Mouse (Mus musculus): ENCODE measurements around the gene Btbd1.
"Not testable (repeated sequence)": the region's sequence is repeated elsewhere in the genome, so short reads cannot be mapped to it uniquely, and the experiment has no call there.

Btbd1 gene

DNA sequence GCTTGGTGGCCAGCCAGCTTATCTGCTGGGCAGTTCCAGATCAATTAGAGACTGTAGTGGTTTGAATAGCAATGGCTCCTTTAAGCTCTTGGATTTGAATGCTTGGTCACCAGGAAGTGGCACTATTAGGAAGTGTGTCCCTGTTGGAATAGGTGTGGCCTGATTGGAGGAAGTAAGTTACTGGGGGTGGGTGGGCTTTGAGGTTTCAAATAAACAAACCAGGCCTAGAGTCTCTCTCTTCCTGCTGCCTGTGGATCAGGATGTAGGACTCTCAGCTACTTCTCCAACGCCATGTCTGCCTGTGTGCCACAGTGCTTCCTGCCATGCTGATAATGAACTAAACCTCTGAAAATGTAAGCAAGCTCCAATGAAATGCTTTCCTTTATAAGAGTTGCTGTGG, 13.8 kb upstream of the Btbd1 start:
- no peaks in the 10 kb centered on the region for H3K27me3 ChIP-seq (ENCODE audit: control insufficient read depth, insufficient read depth, low read length, poor library complexity, severe bottlenecking)
- no peaks in the 10 kb centered on the region for H3K36me3 ChIP-seq (ENCODE audit: control insufficient read depth, insufficient read depth, low read length, poor library complexity, severe bottlenecking)
- DNase-seq (ENCODE audit: low read depth, low spot score): no peak

DNA sequence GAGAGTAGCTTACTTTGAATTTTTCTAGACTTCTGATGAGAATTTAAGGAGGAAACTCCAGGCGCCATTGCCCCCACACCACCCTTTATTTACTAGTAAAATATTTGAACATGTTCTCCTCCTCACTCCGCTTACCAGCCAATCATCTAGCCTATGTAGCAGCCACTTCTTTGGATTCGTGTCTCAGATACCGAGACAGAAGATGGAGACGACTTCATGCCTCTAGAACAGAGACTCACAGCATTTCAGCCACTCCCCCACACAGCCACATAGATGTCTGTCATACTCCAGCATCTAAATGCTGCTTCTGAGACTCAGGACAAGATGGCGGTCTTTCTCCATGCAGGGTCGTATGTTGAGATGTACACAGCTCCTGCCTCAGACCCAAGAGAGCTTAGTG, 12.9 kb upstream of the Btbd1 start:
- Histone ChIP-seq H3K27me3 (ENCODE audit: control insufficient read depth, insufficient read depth, low read length, poor library complexity, severe bottlenecking) (no peaks in the 10 kb centered on the region), H3K36me3 (ENCODE audit: control insufficient read depth, insufficient read depth, low read length, poor library complexity, severe bottlenecking) (no peaks in the 10 kb centered on the region)
- DNase-seq (ENCODE audit: low read depth, low spot score): no peak

DNA sequence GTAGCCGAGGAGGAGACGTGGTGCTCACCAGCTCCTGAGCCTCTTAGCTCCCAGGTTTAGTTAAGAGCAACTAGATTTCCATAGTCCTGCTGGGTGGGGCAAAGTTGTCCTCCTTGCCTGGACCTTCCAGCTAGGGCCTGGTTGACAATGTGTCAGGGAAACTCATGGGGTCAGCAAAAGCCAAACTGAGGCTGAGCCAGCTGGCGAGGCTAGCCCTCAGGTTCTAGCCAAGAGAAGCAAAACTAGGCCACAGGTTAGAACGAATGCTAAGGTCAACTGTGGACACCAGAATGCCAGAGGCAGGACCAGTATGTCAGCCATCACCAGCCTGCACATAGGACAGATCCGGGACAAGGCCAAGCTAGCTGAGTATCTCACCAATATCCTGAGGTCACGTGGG, 12.2 kb upstream of the Btbd1 start:
- Histone ChIP-seq H3K27me3 (ENCODE audit: control insufficient read depth, insufficient read depth, low read length, poor library complexity, severe bottlenecking) (no peaks in the 10 kb centered on the region), H3K36me3 (ENCODE audit: control insufficient read depth, insufficient read depth, low read length, poor library complexity, severe bottlenecking) (no peaks in the 10 kb centered on the region)
- no peak for DNase-seq (ENCODE audit: low read depth, low spot score)

DNA sequence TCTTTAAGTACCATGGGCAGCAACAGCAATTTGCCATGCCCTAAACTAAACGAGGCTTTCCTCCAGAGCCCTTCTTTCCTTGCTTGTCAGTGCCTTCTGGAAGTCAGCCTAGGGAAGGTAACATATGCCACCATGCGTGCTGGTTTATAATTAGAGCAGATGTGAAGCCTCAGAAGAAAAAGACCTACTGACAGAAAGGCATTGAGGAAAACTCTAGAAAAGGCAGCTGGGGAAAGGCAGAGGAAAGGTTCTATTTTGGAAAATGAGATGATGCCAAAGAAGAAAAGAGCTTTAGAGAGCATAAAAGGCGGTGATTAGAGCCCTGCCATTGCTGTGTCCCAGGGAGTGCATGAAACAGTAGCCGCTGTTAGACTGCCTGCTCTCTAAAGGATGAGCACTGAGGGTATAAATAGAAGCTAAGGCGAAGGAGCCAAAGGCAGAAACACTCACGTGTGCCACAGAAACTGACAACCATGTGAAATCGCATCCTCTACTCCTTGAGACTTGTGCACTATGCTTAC, 11.5 kb upstream of the Btbd1 start:
- DNase-seq (ENCODE audit: low read depth, low spot score): no peak
- Histone ChIP-seq H3K36me3 (ENCODE audit: control insufficient read depth, insufficient read depth, low read length, poor library complexity, severe bottlenecking) (no peaks in the 10 kb centered on the region), H3K27me3 (ENCODE audit: control insufficient read depth, insufficient read depth, low read length, poor library complexity, severe bottlenecking) (no peaks in the 10 kb centered on the region)

DNA sequence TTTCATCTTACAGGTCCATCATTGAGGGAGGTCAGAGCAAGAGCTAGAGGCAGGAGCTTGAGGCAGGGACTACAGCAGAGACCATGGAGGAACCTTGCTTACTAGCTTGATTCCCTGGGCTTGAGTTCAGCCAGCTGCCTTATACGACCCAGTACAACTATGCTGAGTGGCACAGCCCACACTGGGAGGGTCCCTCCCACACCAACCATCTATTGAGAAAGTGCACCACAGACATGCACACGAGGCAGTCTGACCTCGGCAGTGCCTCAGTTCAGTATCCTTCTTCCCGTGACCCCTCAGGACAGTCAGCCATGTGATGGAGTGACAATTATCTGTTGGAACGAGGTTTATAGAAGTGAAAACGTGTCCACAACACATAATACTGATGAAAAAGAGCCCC, 10.5 kb upstream of the Btbd1 start:
- no peaks in the 10 kb centered on the region for H3K36me3 ChIP-seq (ENCODE audit: control insufficient read depth, insufficient read depth, low read length, poor library complexity, severe bottlenecking)
- DNase-seq (ENCODE audit: low read depth, low spot score): no peak
- H3K27me3 ChIP-seq (ENCODE audit: control insufficient read depth, insufficient read depth, low read length, poor library complexity, severe bottlenecking): no peaks in the 10 kb centered on the region

DNA sequence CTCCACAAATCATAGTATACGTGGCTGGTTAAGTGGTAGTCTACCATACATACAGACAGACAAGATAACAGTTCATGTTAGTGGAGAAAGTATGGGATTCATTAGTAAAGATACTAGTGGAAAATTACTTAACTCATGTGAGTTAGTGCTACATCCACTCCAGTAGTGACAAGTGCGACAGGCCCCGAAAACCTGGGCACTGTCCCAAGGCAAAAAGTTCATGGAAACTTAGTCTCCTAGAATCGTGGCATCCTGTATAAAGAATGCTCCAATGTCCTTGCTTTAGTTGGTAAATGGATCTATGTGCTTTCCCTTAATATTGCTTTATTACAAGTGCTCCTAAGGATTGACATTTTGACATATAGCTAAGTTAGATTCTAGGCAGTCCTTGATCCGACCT, 8.5 kb upstream of the Btbd1 start:
- H3K27me3 ChIP-seq (ENCODE audit: control insufficient read depth, insufficient read depth, low read length, poor library complexity, severe bottlenecking); DNase-seq (ENCODE audit: low read depth, low spot score): not testable (repeated sequence)

DNA sequence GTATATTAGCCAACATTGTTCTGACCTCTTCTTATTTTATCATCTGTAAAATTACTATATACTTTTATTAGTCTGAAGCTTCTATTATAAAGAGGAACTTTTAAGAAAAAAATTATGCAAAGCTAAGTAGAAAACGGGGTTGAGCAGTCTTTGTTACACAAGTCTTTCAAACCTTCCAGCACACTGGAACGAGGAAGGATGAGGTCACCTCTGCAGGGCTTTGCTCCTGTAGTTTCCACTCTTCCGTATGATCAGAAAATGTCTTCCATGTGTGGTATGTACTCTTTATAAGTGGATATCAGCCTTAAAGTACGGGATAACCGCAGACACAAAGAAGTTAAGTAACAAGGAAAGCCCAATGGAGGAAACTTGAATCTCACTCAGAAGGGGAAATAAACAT, 6.2 kb upstream of the Btbd1 start:
- DNase-seq (ENCODE audit: low read depth, low spot score): no peak
- H3K36me3 ChIP-seq (ENCODE audit: control insufficient read depth, insufficient read depth, low read length, poor library complexity, severe bottlenecking): no peaks in the 10 kb centered on the region
- H3K27me3 ChIP-seq (ENCODE audit: control insufficient read depth, insufficient read depth, low read length, poor library complexity, severe bottlenecking): no peaks in the 10 kb centered on the region

More for the DNA sequence above, 8.5 kb upstream of the Btbd1 start:
- H3K36me3 ChIP-seq (ENCODE audit: control insufficient read depth, insufficient read depth, low read length, poor library complexity, severe bottlenecking): not testable (repeated sequence)

DNA sequence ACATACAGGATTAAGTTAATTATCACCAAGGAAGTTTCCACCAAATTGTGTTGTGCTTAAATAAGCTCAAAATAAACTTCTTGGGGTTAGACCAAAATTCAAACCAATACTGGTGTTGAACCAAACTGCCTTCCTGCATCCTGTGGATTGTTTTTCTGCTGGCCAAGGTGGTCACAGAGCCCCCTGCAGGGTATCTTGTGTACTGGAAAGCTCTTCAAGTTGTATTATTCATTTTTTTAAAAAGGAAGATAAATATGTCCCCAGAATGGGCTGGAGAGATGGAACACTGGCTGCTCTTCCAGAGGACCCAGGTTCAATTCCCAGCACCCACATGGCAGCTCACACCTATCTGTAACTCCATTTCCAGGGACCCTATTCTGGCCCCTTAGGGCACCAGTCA, 5.6 kb upstream of the Btbd1 start:
- no peaks in the 10 kb centered on the region for H3K27me3 ChIP-seq (ENCODE audit: control insufficient read depth, insufficient read depth, low read length, poor library complexity, severe bottlenecking)
- DNase-seq (ENCODE audit: low read depth, low spot score): peak; percentile 25
- no peaks in the 10 kb centered on the region for H3K36me3 ChIP-seq (ENCODE audit: control insufficient read depth, insufficient read depth, low read length, poor library complexity, severe bottlenecking)

DNA sequence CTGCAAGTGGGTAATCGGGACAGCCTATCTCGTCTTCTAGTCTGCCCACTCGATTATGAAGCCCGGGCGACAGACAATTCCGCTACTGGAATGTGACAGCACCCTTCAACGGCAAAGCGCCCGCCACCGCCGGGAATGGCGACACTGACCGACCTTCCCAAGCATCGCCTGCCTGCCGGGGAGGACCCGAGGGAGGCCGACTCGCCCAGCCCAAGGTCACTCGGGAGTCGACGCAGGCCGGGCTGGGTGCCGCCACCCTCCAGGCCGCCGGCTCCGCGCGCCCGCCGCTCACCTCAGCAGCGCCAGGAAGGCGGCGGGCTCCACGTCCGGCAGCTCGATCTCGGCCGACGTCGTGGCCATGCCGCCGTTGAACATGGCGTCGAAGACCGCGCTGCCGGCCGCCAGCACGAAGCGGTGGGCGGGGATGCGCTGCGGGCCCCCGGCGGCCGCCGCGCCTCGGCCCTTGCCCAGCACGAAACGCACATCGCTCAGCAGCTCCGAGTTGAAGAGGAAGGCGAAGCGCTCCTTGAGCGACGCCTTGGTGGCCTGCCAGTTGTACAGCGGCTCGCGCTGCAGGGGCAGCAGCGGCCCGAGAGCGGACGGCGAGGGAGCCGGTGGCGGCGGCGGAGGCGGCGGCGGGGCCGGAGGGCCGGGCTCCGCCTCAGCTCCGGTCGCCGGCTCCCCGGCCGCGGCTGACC, 401 bp downstream of the Btbd1 start:
- no peaks in the 10 kb centered on the region for H3K27me3 ChIP-seq (ENCODE audit: control insufficient read depth, insufficient read depth, low read length, poor library complexity, severe bottlenecking)
- H3K36me3 ChIP-seq (ENCODE audit: control insufficient read depth, insufficient read depth, low read length, poor library complexity, severe bottlenecking): no peaks in the 10 kb centered on the region
- peak; percentile 40 for DNase-seq (ENCODE audit: low read depth, low spot score)

DNA sequence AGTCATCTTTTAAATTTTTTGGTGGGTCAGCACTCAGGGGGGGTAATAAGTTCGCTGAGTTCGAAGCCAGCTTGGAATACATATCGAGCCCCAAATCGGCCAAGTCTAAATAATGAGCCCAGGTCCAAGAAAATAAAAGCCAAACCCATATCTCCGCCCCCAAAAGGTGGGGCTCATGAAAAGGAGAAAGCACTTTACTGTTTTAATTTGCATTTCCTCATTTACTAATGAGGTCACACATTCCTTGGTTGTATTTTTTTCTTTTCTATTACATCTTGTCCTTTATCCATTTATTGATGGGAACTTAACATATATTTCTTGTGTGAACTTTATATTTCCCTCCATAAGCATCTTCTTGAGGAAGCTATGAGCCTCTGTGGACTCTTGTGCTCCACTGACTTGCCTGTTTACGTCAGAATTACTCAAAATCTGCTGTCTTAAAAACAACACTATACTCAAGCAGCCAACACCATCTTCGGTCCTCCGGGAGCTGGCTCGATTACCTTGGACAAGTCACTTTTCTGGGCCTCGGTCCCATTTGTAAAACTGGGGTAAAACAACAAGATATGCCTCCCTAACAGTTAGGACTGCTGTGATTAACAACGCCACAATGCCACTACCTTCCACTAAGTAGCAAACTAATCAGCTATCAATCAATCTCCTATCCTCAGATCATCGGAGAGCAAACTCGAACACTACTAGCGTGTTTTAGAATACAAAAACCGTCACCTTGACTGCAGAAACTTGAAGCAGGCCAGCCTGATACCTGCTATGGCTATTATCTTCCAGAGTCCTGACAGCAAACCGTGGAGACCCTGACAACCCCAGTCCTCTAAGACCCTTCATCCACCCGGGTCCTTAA, 1.2 kb downstream of the Btbd1 start:
- DNase-seq (ENCODE audit: low read depth, low spot score): peak; percentile 47
- H3K36me3 ChIP-seq (ENCODE audit: control insufficient read depth, insufficient read depth, low read length, poor library complexity, severe bottlenecking): no peaks in the 10 kb centered on the region

DNA sequence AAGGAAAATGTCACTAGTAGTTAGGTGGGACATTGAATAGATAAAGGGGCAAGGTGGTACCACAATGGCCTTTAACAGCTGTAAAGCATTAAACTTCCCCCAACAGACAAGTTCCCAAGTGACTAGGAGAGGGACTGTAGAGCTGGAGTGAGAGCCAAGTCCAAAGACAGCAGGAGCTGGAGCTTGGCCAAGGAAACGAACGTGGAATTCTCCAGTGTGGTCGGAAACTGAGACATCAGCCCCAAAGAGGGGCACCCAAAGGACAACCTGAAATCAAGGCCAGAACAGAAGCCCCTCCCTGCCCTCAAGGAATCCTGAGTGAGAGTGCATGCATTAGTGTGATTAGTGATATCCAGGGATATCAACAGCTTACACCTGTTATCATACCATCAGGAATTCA, 3.9 kb downstream of the Btbd1 start:
- no peak for DNase-seq (ENCODE audit: low read depth, low spot score)
- H3K36me3 ChIP-seq (ENCODE audit: control insufficient read depth, insufficient read depth, low read length, poor library complexity, severe bottlenecking): no peaks in the 10 kb centered on the region
- no peaks in the 10 kb centered on the region for H3K27me3 ChIP-seq (ENCODE audit: control insufficient read depth, insufficient read depth, low read length, poor library complexity, severe bottlenecking)

More for the DNA sequence above, 1.2 kb downstream of the Btbd1 start:
- no peaks in the 10 kb centered on the region for H3K27me3 ChIP-seq (ENCODE audit: control insufficient read depth, insufficient read depth, low read length, poor library complexity, severe bottlenecking)

DNA sequence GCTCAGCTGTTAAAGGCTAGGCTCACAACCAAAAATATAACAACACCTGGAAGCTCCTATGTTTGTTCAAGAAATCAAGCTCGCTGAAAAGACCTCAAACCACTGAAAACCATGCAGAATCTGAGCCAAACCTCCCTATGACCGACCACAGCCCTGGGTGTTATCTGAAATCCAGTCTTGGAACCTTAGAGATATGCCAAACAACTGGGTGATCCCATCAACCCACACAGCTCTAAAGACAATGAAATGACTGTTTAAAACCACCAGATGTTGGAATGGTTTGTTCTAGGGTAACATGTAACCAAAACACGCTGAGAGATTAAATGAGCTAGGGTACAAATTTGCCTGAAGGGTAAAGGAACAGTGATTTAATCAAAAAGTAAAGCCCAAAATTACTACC, 4.3 kb downstream of the Btbd1 start:
- no peak for DNase-seq (ENCODE audit: low read depth, low spot score)
- H3K36me3 ChIP-seq (ENCODE audit: control insufficient read depth, insufficient read depth, low read length, poor library complexity, severe bottlenecking): no peaks in the 10 kb centered on the region
- no peaks in the 10 kb centered on the region for H3K27me3 ChIP-seq (ENCODE audit: control insufficient read depth, insufficient read depth, low read length, poor library complexity, severe bottlenecking)

DNA sequence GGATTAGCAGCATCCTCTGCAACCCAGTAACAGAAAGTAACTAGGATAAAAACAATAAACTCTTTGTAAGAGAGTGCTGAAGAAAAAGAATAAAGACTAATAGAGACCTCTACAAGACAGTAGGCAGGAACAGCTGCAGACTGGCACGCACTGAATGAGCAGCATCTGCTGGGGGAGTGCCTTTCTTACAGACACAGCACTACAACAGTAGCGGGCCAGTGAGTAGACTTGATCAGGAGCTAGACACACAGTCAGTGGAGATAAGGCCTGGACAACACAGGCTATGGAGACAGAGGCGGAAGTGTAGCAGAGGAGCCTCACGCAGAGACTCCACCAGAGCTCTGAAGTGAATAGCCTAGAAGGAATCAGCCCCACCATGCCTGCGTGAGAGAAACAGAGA, 23.2 kb downstream of the Btbd1 start:
- DNase-seq (ENCODE audit: low read depth, low spot score): no peak
- Histone ChIP-seq H3K27me3 (ENCODE audit: control insufficient read depth, insufficient read depth, low read length, poor library complexity, severe bottlenecking) (no peaks in the 10 kb centered on the region), H3K36me3 (ENCODE audit: control insufficient read depth, insufficient read depth, low read length, poor library complexity, severe bottlenecking) (peaks cover 3% of the 10 kb centered on the region; the same call in 1 of the 2 replicates)

DNA sequence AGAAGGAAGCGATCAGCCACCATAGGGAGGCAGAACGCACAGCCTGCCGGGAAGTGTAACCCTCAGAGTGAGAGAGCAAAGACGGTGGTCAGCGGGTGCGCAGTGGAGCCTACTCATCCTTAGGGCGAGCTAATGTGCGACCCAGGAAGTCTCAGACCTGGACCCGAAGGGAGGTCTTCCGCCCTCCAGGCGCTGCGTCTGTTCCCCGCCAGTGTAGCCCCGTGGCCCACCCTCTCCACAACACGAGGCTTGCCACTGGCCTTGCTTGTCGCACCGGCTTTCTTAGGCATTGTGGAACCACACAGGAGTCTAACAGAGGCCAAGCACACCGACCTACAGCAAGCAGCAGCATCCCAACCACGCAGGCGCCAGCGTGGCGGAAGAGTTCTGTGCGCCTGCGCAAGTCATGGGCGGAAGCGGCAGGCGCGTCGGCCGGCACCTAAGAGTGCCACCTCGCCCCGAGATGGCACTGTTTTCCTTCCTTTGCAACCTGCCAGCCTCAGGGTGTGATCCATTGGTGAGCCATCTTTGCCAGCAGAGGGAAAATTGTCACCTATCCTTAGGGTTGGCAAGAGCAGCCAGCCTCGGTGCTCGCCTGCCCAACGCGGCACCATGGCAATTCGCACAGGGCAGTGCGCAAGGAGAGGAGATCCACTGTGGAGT, 40.0 kb downstream of the Btbd1 start, which contains the start of gene 3110040N11Rik:
TSS of gene 3110040N11Rik (minus strand) at position 384 of the 663 bp plus-strand sequence.
- DNase-seq (ENCODE audit: low read depth, low spot score): peak; percentile 95
- peaks cover 14% of the 10 kb centered on the region; the same call in 1 of the 2 replicates for H3K36me3 ChIP-seq (ENCODE audit: control insufficient read depth, insufficient read depth, low read length, poor library complexity, severe bottlenecking)
- H3K27me3 ChIP-seq (ENCODE audit: control insufficient read depth, insufficient read depth, low read length, poor library complexity, severe bottlenecking): no peaks in the 10 kb centered on the region

DNA sequence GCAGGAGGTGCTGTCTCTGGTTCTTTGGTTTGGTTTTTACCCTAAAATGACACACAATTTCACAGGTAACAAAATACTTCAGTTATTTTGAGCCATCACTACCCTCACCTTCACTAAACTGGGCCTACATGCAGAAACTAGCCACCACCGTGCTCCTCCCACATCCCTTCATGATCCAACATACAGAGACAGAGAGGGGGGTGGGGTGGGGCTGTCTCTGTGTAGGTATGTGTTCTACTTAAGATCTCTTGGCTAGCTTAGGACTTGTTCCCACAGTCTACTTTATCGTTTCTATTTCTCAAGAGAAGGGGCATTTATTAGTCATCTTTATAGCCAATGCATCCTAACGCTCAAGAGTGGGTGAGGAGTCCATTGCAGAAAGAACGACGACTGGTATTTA, 40.7 kb downstream of the Btbd1 start:
- Histone ChIP-seq H3K27me3 (ENCODE audit: control insufficient read depth, insufficient read depth, low read length, poor library complexity, severe bottlenecking) (no peaks in the 10 kb centered on the region), H3K36me3 (ENCODE audit: control insufficient read depth, insufficient read depth, low read length, poor library complexity, severe bottlenecking) (peaks cover 12% of the 10 kb centered on the region; the same call in 1 of the 2 replicates)
- peak; percentile 8 for DNase-seq (ENCODE audit: low read depth, low spot score)
